Mouse (Mus musculus): ENCODE data around the gene Wdr38.

Wdr38 gene

DNA sequence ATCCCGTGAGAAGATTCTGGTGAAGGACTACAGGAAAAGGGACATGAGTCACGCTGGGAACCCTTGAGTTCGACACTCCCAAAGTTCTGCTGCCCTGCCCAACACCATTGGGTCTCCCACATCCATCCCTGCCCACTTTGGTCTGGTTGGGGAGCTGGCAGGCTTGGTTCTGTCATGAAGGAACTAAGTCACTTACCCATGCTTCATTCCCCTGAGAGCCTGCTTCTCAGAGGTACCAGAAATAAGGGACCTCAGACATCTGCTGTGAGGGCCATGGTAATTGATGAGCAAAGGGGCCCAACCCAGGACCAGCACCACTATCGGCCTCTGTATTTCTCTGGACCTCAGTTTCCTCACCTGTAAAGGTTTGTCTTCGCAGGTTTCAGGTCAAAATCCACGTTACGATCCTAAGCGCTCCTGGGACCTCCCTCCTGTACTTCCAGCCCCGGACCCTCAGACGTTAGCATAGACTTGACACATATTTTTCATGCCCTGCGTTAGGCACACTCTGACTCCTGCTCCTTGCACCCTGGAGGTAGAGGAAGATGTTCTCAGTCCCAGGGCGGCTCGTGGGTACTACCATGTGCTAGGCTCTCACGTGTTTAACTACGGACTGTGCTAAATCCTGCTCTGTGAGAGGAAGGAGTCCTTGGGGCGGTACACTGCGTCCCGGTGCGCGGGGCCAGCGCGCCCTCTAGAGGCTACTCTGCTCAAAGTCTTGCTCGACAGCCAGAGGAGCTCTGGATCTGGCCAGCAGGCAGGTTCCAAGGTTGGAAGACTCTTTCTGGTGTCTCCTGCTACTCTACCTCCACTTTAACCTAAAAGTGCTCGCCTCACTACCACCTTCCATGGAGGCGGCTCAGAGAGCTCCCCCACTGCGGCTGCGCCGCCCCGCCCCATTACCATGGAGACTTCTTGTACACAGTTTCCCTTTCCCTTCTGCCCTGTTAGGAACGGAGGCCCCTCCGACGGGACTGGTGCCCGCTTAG, at the start of gene Wdr38:
Gene Wdr38, plus strand, starts transcription at position 91 of the 989 bp plus-strand sequence.
- DNase-seq, result peak; percentile 77 to 88

GRCm38 (mm10) chr2:38947566-38947965, 49.7 kb upstream of the Wdr38 start:
- no peak for DNase-seq

GRCm38 (mm10) chr2:38950281-38950719, 47.0 kb upstream of the Wdr38 start:
- DNase-seq, result peak; percentile 24

DNA sequence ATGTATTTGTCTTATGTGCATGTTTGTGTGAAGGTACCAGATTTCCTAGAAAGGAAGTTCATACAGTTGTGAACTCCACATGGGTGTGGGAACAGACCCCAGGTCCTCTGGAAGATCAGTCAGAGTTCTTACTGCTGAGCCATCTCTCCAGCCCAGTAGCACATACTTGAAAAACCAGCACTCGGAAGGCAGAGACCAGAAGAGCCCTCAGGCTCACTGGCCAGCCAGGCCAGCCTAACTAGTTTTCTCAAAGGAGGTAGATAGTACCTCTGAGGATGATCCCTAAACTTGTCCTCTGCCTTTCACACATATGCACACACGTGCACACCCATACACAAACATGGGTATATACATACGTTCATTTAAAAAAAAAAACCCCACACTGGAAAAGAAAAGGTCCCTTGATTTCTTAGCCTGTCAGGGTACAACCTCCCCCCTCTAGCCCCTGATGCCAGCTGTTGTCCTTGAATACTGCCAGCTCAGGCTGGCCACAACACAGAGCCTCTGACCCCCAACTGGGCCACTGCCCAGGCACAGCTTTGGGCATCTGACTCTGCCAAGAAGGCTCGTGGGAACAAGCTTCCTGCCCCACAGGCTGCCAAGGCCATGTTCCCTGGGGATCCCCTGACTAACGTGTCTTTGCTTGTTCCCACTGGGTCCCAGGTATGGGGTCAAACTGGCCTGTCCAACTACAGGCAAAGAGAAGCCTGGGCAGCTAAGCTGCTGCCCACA, 44.0 kb upstream of the Wdr38 start:
- no peak for DNase-seq

DNA sequence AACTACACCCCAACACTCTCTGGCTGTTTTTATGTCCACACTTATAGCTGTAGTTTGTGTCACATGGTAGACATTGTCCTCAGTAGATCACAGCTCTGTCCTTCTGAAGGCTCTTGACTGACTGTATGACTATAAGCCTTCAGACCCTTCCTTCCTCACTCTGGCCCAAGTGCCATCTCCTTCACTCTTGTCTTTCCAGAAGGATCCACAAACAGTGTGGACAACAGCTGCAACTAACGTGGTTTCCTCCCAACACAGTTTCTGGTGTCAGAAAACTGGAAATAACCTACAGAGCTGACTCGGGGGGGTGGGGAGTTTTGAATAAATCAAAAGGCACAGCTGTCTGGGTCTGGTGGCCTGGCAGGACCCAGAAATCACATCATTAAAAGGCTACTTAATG, 41.2 kb upstream of the Wdr38 start:
- DNase-seq, result no peak

- no peak for DNase-seq
Observed at GRCm38 (mm10) chr2:38957671-38958223, 39.5 kb upstream of the Wdr38 start.

DNA sequence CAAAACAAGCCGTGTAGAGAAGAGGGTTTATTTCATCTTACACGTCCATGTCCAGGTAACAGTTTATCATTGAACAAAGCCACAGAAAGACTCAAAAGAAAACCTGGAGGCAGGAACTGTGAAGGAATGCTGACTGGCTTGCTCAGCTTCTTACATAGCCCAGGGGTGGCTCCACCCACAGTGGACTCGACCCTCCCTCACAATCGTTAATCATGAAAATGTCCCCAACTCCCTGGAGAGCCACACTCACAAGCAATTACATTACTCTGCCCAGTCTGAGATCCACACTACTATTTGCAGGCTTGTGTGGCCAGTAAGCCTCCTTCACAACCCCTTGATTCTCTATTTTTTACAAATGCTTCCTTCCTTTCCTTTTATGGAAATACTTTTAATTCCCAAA, 33.1 kb upstream of the Wdr38 start:
- no peak for DNase-seq

DNA sequence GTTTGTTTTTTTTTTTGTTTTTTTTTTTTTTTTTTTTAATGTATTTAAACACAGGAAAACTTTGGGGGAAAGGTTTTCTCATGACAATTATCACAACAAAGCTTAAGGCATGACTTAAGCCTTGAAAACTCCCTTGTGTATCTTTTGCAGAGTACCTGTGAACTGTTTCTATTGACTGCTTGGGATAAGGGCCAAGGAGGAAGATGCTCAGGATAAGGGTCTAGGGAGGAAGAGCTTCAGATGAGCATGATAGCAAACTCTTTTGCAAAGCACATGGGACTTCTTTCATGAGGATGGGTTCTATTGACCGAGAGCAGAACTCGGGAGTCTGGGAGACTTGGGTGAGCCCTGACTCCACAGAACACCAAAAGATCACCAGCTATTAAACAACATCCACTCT, 27.6 kb upstream of the Wdr38 start:
- DNase-seq, result no peak

- DNase-seq, result no peak
Observed at GRCm38 (mm10) chr2:38970057-38970456, 27.2 kb upstream of the Wdr38 start.

DNA sequence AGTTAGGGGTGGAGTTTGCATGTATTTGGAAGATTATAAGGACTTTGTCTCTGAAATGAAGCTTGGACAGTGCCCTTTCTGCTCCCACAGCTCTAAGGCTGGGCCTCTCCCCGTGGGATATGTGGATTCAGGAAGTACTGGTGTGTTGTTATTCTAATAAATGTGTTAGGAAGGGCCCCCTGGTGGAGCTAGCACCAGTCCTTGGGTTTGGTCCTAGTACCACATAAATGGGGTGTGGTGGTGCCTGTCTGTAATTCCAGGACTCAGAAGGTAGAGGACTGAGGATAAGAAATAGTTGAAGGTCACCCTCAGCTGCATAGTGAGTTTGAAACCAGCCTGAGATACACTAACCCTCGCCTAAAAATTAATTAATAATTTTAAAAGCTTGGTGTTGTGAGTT, 24.1 kb upstream of the Wdr38 start:
- DNase-seq, result no peak

DNA sequence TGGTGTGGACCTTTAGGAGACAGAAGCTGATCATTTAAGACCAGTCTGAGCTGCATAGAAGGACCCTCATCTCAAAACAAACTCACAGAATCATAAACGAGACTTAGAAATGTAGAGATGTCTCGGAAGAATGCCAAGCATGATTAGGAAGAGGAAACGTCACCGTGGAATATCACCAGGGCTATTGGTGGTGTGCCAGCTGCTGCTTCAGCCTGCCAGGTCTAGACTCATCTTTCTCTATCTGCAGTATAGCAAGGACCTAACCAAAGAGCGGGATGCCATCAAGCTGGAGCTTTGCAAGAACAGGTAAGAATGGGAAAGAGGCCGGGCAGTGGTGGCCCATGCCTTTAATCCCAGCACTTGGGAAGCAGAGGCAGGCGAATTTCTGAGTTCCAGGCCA, 23.6 kb upstream of the Wdr38 start:
- DNase-seq, result no peak

DNA sequence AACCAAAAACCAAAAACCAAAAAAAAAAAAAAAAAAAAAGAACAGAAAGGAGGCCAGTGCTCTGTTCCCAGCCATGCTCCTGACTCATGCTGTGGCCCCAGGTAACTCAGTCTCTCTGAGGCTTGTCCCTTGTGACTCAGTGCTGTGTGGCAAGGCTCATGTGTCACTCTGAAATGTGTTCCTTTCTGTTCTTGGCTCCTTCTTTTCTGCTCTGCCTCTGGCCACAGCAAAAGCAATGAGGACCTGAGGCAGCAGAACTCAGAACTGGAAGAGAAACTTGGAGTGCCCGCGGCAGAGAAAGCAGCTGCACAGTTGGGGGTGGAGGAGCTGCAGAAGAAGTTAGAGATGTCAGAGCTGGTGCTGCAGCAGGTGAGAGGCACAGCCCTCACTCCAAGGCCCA, 23.1 kb upstream of the Wdr38 start:
- DNase-seq, result no peak

GRCm38 (mm10) chr2:38975181-38975580, 22.1 kb upstream of the Wdr38 start:
- no peak for DNase-seq

DNA sequence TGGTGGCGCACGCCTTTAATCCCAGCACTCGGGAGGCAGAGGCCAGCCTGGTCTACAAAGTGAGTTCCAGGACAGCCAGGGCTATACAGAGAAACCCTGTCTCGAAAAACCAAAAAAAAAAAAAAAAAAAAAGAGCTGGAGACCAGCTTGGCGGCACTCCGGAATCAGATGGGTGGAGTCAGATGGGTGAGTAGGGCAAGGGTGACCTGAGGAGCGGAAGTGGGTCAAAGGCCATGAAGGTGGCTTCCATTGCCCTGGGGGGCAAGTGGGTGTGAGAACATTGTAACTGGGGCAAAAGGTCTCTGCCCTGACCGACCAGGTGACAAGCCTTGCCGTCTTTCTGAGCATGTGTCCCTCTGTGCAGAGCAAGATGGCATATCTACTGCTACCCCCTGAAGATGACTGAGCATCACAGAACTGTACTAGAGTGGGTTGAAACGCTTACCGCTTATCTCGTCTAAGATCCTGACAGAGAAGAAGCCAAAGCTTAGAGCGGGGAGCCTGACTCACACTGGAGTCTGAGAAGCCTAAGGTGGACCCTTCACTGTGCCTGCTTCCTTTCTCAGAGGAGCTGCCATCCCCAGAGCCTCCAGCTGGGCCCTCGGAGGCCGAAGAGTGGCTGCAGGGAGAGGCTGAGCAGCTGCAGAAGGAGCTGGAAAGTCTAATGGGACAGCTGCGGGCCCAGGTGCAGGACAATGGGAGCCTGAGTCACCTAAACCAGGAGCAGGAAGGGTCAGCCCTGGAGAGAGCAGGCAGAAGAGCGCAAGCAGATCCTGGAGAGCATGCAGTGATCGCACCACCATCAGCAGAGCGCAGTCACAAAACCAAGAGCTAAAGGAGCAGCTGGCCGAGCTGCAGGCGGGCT, 21.1 kb upstream of the Wdr38 start:
- no peak for DNase-seq

DNA sequence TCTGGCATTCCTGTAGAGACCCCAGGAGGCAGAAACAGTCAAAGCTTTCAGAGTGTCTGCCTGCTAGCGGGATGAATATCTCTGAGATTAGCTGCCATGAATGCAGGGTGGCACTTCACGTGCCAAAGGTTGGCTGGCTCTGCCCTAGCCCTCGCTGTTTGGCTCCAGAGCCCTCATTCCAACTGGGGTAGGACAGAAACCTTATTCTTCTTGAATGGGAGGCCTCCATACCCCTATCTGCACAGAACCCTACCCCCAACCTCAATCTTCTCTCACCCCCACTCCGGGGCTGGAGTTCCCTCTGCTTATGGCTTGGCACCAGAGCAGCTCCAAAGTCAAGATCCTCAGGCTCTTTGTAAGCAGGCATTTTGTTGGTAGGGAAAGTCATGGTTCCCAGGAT, 19.4 kb upstream of the Wdr38 start:
- DNase-seq, result no peak

- no peak for DNase-seq
Observed at GRCm38 (mm10) chr2:38983456-38983855, 13.8 kb upstream of the Wdr38 start.

- DNase-seq, result no peak
Observed at GRCm38 (mm10) chr2:38986580-38986979, 10.7 kb upstream of the Wdr38 start.

DNA sequence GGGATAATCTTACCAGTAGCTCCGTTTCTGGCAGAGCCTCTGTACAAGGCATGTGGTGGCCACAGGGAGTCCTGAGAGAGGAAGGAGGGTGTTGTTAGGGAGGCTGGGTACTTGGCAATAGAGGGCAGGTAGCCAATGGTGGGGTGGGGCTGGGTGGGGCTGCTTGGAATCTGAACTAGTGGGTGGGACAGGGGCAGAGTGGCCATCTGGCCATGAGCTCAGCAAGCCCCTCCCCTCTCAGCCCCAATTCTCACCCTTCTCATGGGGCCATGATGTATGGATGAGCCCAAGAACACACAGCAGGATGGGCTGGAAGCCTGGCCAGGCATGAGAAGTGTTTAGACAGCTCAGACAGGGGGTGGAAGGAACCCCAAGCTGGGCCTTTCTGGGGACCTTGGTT, 9.9 kb upstream of the Wdr38 start:
- no peak for DNase-seq

GRCm38 (mm10) chr2:38987803-38988510, 9.3 kb upstream of the Wdr38 start:
- no peak for DNase-seq

- no peak for DNase-seq
Observed at GRCm38 (mm10) chr2:38988929-38989328, 8.3 kb upstream of the Wdr38 start.

DNA sequence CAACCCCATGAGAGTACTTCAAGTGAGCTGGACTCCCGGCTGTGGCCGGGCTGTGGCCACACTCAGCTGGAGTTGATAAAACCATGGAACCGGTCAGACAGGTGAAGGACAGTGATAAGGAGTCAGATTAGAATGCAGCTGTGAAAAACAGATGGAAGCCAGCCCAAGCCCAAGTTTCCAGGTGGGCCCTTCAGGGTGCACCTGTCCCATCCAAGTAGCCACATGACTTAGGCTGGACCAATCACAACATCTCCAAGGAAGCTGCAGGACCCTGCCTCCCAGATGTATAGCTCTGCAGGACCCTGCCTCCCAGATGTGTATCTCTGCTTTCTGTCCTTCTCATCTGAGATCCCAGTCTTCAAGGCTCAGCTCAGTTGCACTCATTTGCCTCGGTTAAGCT, 5.3 kb upstream of the Wdr38 start:
- no peak for DNase-seq

- no peak for DNase-seq
Observed at GRCm38 (mm10) chr2:38992452-38992851, 4.8 kb upstream of the Wdr38 start.

Measured in spleen, adult 18-20 months (tissue).